Mouse (Mus musculus): ENCODE measurements around the gene Micall2. TPM values are rescaled to one million over a fixed set of nuclear protein-coding genes. Genes with fewer than 3 reads are reported as not detected.

Gene Micall2
- polyA plus RNA-seq (2012; rRNA removed; ENCODE audit: low replicate concordance): 11.4 and 15.2 TPM in 2 replicates

GRCm38 (mm10) chr5:139735677-139736503 is at the start of gene Micall2:
Gene Micall2 (minus strand): TSS chr5:139736336.

GRCm38 (mm10) chr5:139775216-139775926 is 39.2 kb upstream of the Micall2 start, which contains the start of gene Ints1:
Gene Ints1 (minus strand): TSS chr5:139775674.

Other genes with a start within 250 kb of the Micall2 start
- gene Uncx, start 192.8 kb downstream of the Micall2 start, polyA plus RNA-seq (2012; rRNA removed; ENCODE audit: low replicate concordance): not detected in 2 replicates
- gene Ints1, start 39.3 kb upstream of the Micall2 start, polyA plus RNA-seq (2012; rRNA removed; ENCODE audit: low replicate concordance): 74.2 and 81.0 TPM in 2 replicates
- gene Mafk, start 55.2 kb upstream of the Micall2 start, polyA plus RNA-seq (2012; rRNA removed; ENCODE audit: low replicate concordance): 29.6 and 42.8 TPM in 2 replicates
- gene Tmem184a, start 83.6 kb upstream of the Micall2 start, polyA plus RNA-seq (2012; rRNA removed; ENCODE audit: low replicate concordance): 228 and 455 TPM in 2 replicates
- gene Gm26938, start 90.1 kb upstream of the Micall2 start, polyA plus RNA-seq (2012; rRNA removed; ENCODE audit: low replicate concordance): 1.6 TPM in 1 of 2 replicates, not detected in the other
- 20.9 and 21.7 TPM in 2 replicates for gene Psmg3, start 90.5 kb upstream of the Micall2 start, polyA plus RNA-seq (2012; rRNA removed; ENCODE audit: low replicate concordance)
- gene Elfn1, start 171.6 kb upstream of the Micall2 start, polyA plus RNA-seq (2012; rRNA removed; ENCODE audit: low replicate concordance): 0.24 and 0.36 TPM in 2 replicates